Mouse (Mus musculus) Patski (cell line): ENCODE measurements around the gene Tmem132c. TPM values are rescaled to one million over a fixed set of nuclear protein-coding genes. Genes with fewer than 3 reads are reported as not detected.

Experiments
- ATAC-seq: fragments of 100-300 bp; one replicate; pipeline ENCODE4 v1.8.0; 2021
- CTCF ChIA-PET: fragments of 350-600 bp; sonication (Branson Sonifier 250); formaldehyde crosslinking; loops from one replicate; lab custom pipeline; 2022; ENCODE audit warnings: inconsistent platforms; lab: Charles Lee
- POLR2A ChIA-PET: fragments of 350-600 bp; sonication (Branson Sonifier 250); formaldehyde crosslinking; loops from one replicate; lab custom pipeline; 2022; ENCODE audit warnings: antibody characterized with exemption, inconsistent platforms; lab: Charles Lee
- DNase-seq: peaks from one replicate; pipeline ENCODE4 v3.0.0-alpha.2; 2011; ENCODE audit warnings: low read depth, low spot score
- H3K27me3 ChIP-seq: fragments of 371-371 bp; one replicate; pipeline ENCODE4 v1.5.1; 2021
- CTCF ChIP-seq: fragments of 100-300 bp; IDR thresholded peaks from one replicate; pipeline ENCODE4 v1.5.1; 2021
- in situ Hi-C: fragments of 300-500 bp; cut with MboI; formaldehyde crosslinking; loops from 3 replicates; pipeline ENCODE4 v1.11.1; 2018; ENCODE audit warnings: low pct_unique_long_range_greater_than_20kb, mixed read lengths
- polyA plus RNA-seq: library from polyadenylated mRNA; unstranded; gene quantifications from one replicate; pipeline ENCODE4 v1.2.3, GENCODE M21; 2021

Gene Tmem132c
- polyA plus RNA-seq, 1 experiment from 2014 or later = not detected

- H3K27me3 ChIP-seq = no peaks in the 10 kb centered on the region
- CTCF ChIA-PET = no interaction called here
- DNase-seq (no peak), ATAC-seq (no peak)
- TF ChIP-seq CTCF = no peak
- in situ Hi-C loops = no loop called here
- POLR2A ChIA-PET = no interaction called here
Observed at GRCm38 (mm10) chr5:127471902-127472301, 230.3 kb downstream of the Tmem132c start.

DNA sequence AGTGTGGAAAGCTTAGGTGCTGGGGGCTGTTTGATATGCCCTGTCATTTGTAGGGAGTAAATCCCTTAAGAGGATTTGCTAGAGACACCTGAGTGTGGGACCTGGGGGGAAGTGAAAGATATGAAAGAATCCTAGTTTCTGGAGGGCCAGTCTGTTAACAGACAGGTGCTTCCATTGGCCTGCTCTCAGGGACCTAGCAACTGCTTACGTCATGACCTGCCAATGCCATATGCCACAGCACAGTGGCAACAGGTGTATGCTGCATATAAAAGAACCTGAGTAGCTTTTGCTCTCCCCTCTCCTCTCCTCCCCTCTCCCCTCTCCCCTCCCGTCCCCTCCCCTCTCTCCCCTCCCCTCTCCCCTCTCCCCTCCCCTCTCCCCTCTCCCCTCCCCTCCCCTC lies 232.1 kb downstream of the Tmem132c start:
- no peak for TF ChIP-seq CTCF
- CTCF ChIA-PET = no interaction called here
- ATAC-seq (no peak), DNase-seq (no peak)
- in situ Hi-C loops = no loop called here
- POLR2A ChIA-PET = no interaction called here
- no peaks in the 10 kb centered on the region for H3K27me3 ChIP-seq

GRCm38 (mm10) chr5:127474856-127475255 lies 233.2 kb downstream of the Tmem132c start:
- in situ Hi-C loops = no loop called here
- ChIA-PET POLR2A (no interaction called here), CTCF (no interaction called here)
- no peaks in the 10 kb centered on the region for H3K27me3 ChIP-seq
- DNase-seq (no peak), ATAC-seq (no peak)
- TF ChIP-seq CTCF = no peak

DNA sequence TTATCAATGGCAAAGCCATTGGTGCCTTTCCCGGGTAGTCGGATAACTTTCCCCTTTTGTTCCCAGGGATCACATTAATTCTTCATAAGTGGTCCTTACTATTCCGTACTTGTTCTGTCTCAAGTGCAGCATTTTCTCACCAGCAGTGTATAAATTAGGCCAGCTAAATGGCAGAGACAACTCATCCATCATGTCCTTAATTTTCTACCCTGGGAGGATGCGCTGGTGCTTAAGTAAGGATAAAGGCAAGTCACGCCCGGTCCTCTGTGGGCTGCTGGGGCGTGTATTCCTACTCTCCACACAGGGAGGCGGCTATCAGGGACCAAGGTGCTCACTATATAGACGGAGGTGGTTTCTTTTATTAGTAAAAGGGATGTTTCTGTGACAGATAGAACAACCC lies 236.2 kb downstream of the Tmem132c start:
- no peaks in the 10 kb centered on the region for H3K27me3 ChIP-seq
- ChIA-PET CTCF (no interaction called here), POLR2A (no interaction called here)
- in situ Hi-C loops = no loop called here
- TF ChIP-seq CTCF = no peak
- DNase-seq = no peak
- ATAC-seq = no peak

DNA sequence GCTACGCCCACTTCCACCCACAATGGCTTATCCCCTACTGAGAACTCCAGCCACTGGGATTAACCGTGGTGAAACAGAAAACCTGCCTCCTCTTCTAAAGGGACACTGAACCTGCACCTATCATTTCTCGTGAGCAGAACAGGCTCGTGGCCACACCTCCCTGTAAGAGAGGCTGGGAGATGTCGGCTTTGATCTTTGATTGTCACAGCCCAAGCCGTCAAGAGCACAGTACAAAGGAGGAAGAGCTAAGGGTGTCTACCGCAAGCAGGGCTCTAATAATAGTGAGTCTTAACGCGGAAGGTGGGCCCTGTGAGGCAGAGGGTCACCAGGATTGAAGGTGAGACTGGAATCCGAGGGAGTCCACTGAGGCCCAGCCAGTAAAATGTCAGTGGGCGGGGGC lies 236.7 kb downstream of the Tmem132c start:
- ATAC-seq (no peak), DNase-seq (no peak)
- in situ Hi-C loops = no loop called here
- ChIA-PET CTCF (no interaction called here), POLR2A (no interaction called here)
- no peaks in the 10 kb centered on the region for H3K27me3 ChIP-seq
- TF ChIP-seq CTCF = no peak

GRCm38 (mm10) chr5:127480931-127481330 lies 239.3 kb downstream of the Tmem132c start:
- in situ Hi-C loops = no loop called here
- POLR2A ChIA-PET = no interaction called here
- no peak for TF ChIP-seq CTCF
- ATAC-seq = no peak
- CTCF ChIA-PET = no interaction called here
- DNase-seq = no peak
- H3K27me3 ChIP-seq = no peaks in the 10 kb centered on the region

DNA sequence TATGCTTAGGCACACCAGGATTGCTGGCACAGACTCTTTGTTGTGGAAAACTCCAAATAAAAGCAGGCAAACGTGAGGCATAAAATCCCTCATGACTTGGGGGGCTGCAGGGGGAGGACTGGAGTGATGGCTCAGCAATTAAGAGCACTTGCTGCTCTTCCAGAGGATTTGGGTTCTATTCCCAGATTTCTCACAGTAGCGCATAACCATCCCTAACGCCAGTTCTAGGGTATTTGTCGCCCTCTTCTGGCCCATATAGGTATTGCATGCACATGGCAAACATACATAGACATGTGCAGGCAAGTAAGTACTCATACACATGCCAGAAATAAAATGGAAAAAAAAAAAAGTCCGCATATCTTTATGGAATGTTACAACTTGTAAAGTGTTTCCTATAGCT lies 239.8 kb downstream of the Tmem132c start:
- H3K27me3 ChIP-seq = no peaks in the 10 kb centered on the region
- DNase-seq (no peak), ATAC-seq (no peak)
- in situ Hi-C loops = no loop called here
- CTCF ChIA-PET = no interaction called here
- POLR2A ChIA-PET = no interaction called here
- peak; percentile 33 for TF ChIP-seq CTCF

GRCm38 (mm10) chr5:127482342-127482741 lies 240.7 kb downstream of the Tmem132c start:
- no peak for TF ChIP-seq CTCF
- no peak for ATAC-seq
- no peak for DNase-seq
- POLR2A ChIA-PET = no interaction called here
- CTCF ChIA-PET = no interaction called here
- in situ Hi-C loops = no loop called here
- no peaks in the 10 kb centered on the region for H3K27me3 ChIP-seq

GRCm38 (mm10) chr5:127483955-127484659 lies 242.5 kb downstream of the Tmem132c start:
- no peak for DNase-seq
- ATAC-seq = no peak
- in situ Hi-C loops = no loop called here
- ChIA-PET CTCF (no interaction called here), POLR2A (no interaction called here)
- TF ChIP-seq CTCF = no peak
- H3K27me3 ChIP-seq = no peaks in the 10 kb centered on the region

DNA sequence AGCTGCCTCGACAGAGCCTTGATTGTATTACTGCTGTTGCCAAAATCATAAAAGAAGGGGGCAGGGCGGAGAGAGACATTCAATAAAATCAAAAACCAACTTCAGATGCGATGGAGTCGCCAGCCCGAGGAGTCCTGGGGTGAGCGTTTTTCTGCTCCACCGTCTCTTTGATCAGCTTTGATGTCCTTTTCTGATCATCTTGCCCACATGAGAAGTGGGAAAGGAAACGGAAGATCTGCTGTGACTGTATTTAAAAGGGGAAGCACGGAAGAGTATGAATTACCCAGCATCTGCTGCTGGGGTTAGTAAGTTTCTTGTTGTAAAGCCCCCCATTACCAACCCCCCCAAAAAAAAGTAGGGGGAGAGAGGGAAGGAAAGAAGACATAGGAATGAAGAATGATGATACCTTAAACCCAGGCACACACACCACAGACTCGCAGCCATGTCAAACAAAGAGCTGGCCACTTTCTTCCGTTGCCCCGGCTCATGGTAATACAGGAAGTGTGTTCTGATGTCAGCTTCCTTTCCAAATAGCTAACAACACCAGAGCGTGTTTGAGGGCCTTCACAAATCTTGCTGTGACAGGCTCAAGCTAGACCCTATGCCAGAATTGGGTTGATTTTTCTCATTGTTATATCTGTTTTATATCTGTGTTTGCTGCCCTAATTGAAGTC lies 243.3 kb downstream of the Tmem132c start:
- DNase-seq = no peak
- TF ChIP-seq CTCF = no peak

DNA sequence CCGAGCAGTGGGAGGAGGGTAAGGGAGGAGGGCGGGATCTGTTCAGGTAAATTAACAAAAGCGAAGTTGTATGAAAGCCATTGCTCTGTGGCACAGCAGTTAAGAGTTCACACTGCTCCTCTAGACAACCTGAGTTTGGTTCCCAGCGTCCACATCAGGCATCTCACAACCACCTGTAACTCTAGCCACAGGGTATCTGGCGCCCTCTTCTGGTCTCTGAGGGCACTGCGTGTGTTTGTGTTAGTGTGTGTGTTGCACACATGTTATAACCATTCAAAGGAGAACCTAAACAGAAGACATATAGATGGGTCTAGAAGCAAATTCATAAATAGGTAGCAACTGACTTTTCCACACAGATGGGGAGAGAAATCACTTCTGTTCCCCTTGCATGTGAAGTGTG lies 245.6 kb downstream of the Tmem132c start:
- TF ChIP-seq CTCF = no peak
- POLR2A ChIA-PET = no interaction called here
- in situ Hi-C loops = no loop called here
- no peaks in the 10 kb centered on the region for H3K27me3 ChIP-seq
- no peak for DNase-seq
- no peak for ATAC-seq
- CTCF ChIA-PET = no interaction called here

More for the DNA sequence above, 243.3 kb downstream of the Tmem132c start:
- ChIA-PET CTCF (interaction anchor here (1.5 kb wide), 1 partner anchor 13 kb away, joined by 3 read pairs; no protein-coding TSS in a partner anchor), POLR2A (no interaction called here)
- H3K27me3 ChIP-seq = no peaks in the 10 kb centered on the region
- in situ Hi-C loops = no loop called here
- no peak for ATAC-seq
